Mouse (Mus musculus) 416B (cell line): ENCODE measurements around the gene Tnk2.
A peak's percentile ranks its signal among the peaks of the same experiment; 100 is the strongest.

Experiments
- DNase-seq: peaks from one replicate; pipeline ENCODE4 v3.0.0; 2011; ENCODE audit warnings: low read depth

The Tnk2 gene

GRCm38 (mm10) chr16:32712202-32712601 lies 68.5 kb downstream of the Tnk2 start:
- DNase-seq = no peak

DNA sequence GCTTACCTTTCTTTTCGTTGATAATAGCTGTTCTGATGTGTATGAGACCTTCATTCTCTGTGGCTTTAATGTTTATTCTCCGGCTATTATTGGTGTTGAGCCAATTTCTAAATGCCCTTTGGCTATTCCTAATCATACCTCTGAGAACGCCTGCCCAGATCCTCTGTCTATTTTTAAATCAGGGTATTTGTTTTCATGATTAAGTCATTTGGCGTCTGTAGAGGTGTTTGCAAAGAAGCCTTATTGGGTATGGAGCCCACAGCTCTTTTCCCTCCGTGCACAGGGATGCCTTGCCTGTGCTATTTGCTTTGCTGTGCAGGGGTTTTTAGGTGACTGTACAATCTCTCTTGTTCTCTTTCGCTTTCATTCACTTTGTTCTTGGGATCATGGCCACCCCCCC lies 69.9 kb downstream of the Tnk2 start:
- no peak for DNase-seq

DNA sequence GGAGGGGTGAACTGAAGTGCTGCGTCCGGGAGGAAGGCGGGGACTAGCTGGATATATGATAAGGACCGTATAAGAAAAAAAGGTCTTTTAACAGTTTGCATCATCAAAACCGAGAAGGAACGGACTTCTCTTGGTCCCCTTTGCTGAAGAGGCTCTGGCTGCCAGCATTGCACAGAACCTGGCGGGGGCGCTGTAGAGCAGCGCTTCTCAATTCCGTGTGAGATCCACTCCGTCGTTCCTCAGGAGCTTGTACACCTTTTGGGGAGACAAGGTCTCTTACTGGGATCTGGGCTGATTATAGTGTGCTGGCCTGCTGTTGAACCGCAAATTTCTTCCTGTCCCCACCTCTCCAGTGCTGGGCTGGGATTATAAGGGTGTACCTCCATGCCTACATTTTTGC lies 71.7 kb downstream of the Tnk2 start:
- DNase-seq = no peak

GRCm38 (mm10) chr16:32723163-32723562 lies 79.5 kb downstream of the Tnk2 start:
- no peak for DNase-seq

- DNase-seq = no peak
These were observed 80.1 kb downstream of the Tnk2 start for GRCm38 (mm10) chr16:32723767-32724166.

DNA sequence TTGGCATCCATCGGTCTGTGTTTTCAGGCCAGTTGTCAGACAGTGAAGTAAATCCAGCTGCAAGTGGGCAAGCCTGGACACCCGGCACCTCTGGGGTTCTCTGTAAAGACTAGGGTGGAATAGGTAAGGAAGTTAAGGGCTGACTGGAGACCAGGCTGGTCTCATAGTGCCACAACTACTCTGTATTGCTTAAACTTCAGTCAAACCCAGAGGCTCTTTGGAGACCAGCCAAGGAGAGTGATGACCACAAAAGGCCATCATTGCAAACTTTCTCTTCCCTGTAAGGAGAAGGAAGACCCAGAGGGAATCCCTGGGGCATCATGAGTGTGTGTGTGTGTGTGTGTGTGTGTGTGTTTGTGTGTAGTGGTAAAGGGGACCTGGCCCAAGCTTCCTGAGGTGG lies 80.6 kb downstream of the Tnk2 start:
- DNase-seq = peak; percentile 29

DNA sequence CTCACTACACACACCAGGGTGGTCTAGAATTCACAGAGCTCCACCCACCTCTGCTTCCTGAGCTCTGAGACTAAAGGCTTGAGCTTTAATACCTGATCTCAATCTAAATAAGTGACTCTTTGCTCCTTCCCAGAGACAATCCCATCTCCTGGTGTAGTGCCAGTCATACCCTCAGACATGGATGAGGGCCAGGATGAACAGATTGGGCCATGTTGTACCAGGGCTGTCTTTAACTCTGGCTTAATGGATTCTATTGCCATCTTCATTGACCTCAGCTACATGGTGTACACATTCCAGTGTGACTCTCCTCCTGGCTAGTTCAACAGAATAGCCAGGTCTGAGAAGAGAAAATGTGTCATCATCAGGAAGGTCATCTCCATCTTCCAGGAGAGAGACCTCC lies 82.8 kb downstream of the Tnk2 start:
- DNase-seq = no peak

GRCm38 (mm10) chr16:32728240-32728639 lies 84.6 kb downstream of the Tnk2 start:
- no peak for DNase-seq

DNA sequence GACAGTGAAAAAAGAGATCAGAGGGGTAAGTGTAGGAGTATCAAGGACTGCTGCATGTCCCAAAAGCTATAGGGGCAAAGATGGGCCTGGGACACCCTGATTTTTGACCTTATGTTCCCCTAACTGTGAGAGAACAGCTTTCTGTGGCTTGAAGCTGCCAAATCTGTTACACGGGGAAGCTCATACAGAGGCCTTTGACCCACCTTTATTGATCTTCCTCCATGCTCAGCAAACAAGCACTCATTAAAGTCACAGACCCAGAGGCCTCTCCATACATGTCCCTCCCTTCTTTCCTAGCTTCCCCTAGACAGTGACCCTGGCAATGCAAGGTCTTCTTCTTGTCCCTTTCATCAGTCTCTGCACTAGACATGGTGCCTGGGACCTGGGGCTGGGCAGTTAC lies 85.1 kb downstream of the Tnk2 start:
- DNase-seq = no peak
